ENCODE assay signal across 8 mouse cellular contexts in the genomic region with DNA sequence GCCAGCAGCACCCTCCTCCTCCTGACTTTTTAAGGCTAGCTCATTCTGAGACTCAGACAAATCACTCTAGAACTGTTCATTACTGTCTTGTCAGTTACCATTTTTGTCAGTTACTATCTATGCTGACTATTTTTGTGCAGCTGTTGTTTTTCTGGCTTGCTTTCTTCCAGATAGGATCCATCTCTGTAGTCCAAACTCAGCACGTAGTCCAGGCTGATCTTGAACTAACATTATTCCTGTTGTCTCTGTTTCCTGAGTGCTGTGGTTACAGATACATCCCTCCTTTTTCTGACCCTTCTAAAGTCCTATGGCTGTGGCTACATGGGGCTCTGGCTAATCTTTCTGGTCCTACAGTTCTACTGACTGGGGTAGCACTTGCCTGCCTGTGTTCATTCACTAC. TPM values are rescaled to one million over a fixed set of nuclear protein-coding genes. Genes with fewer than 3 reads are reported as not detected.
DNase-seq lines count a peak whose midpoint lies in the region; ATAC-seq and TF ChIP-seq lines count a peak whose summit lies in the region.

No protein-coding gene starts in this region.

- no peaks in the 10 kb centered on the region for H3K27me3 ChIP-seq in kidney, adult 2 months (replicated peaks; ENCODE audit: control insufficient read depth, insufficient read depth, low read length)
- peaks cover 22% of the 10 kb centered on the region for H3K27me3 ChIP-seq in hindbrain, embryonic 15.5 days
- peaks cover 24% of the 10 kb centered on the region for H3K27me3 ChIP-seq in midbrain, embryonic 14.5 days (ENCODE audit: control insufficient read depth, insufficient read depth, low read length)

- H3K27ac ChIP-seq in kidney, adult 2 months (ENCODE audit: insufficient read depth, low read depth, low read length), result peak overlapping the region; percentile 99; the same call in 1 of the 2 replicates
- H3K27ac ChIP-seq in cortical plate, adult 2 months (ENCODE audit: insufficient read depth, low read length), result peak overlapping the region; percentile 100; the same call in 1 of the 2 replicates
- peak overlapping the region; percentile 99 for H3K27ac ChIP-seq in hindbrain, embryonic 15.5 days (replicated peaks)
- no peak overlapping the region; the same call in 1 of the 2 replicates for H3K27ac ChIP-seq in midbrain, embryonic 14.5 days (replicated peaks; ENCODE audit: low read depth, low read length)

- WGBS in kidney, adult 2 months, result 88% methylated on average over 1 of the region's 1 CpGs
- 89% methylated on average over 1 of the region's 1 CpGs for WGBS in hindbrain, embryonic 15.5 days
- 87% methylated on average over 1 of the region's 1 CpGs for WGBS in midbrain, embryonic 14.5 days

- H3K4me2 ChIP-seq in hindbrain, embryonic 15.5 days, result peak overlapping the region; percentile 71
- peak overlapping the region; percentile 90 for H3K4me2 ChIP-seq in midbrain, embryonic 14.5 days (ENCODE audit: low read length)

- peaks cover 17% of the 10 kb centered on the region for H3K4me1 ChIP-seq in kidney, adult 2 months (ENCODE audit: control insufficient read depth, insufficient read depth, low read length)
- peaks cover 3% of the 10 kb centered on the region; the same call in 1 of the 2 replicates for H3K4me1 ChIP-seq in cortical plate, adult 2 months (ENCODE audit: control insufficient read depth, insufficient read depth, low read length)
- peaks cover 47% of the 10 kb centered on the region for H3K4me1 ChIP-seq in hindbrain, embryonic 15.5 days (replicated peaks)
- H3K4me1 ChIP-seq in midbrain, embryonic 14.5 days (ENCODE audit: control insufficient read depth, insufficient read depth, low read length), result peaks cover 22% of the 10 kb centered on the region

- ATAC-seq in hindbrain, embryonic 15.5 days (ENCODE audit: low FRiP score, low read depth), result no peak
- no peak for ATAC-seq in midbrain, embryonic 14.5 days (ENCODE audit: low FRiP score, low TSS enrichment)
- no peak for ATAC-seq in megakaryocyte-erythroid progenitor cell, adult 5-6 weeks (replicated peaks; ENCODE audit: low FRiP score, low TSS enrichment, poor library complexity, severe bottlenecking)

- TF ChIP-seq CTCF in kidney, adult 2 months (conservative IDR thresholded peaks at IDR 0.05; ENCODE audit: insufficient read depth, insufficient read length, low read depth, low read length), result no peak
- TF ChIP-seq CTCF in cortical plate, adult 2 months (IDR thresholded peaks at IDR 0.05; ENCODE audit: extremely low read depth, insufficient read depth, low read length), result no peak

- peak overlapping the region; percentile 94; the same call in 1 of the 2 replicates for H3K9ac ChIP-seq in hindbrain, embryonic 15.5 days
- peak overlapping the region; percentile 95; the same call in 1 of the 2 replicates for H3K9ac ChIP-seq in midbrain, embryonic 14.5 days (replicated peaks; ENCODE audit: low read length)

- H3K4me3 ChIP-seq in kidney, adult 2 months (ENCODE audit: insufficient read depth, low read depth, low read length), result no peak overlapping the region; the same call in 1 of the 2 replicates
- no peak overlapping the region; the same call in 1 of the 2 replicates for H3K4me3 ChIP-seq in cortical plate, adult 2 months (ENCODE audit: insufficient read depth, low read length)
- H3K4me3 ChIP-seq in hindbrain, embryonic 15.5 days, result peak overlapping the region; percentile 92; the same call in 1 of the 2 replicates
- no peak overlapping the region for H3K4me3 ChIP-seq in midbrain, embryonic 14.5 days (replicated peaks; ENCODE audit: low read depth, low read length)

- H3K36me3 ChIP-seq in kidney, adult 2 months (ENCODE audit: control insufficient read depth, insufficient read depth, low read length), result no peaks in the 10 kb centered on the region
- peaks cover 16% of the 10 kb centered on the region for H3K36me3 ChIP-seq in hindbrain, embryonic 15.5 days
- H3K36me3 ChIP-seq in midbrain, embryonic 14.5 days (ENCODE audit: control insufficient read depth, insufficient read depth, low read length), result peaks cover 17% of the 10 kb centered on the region

- no peaks in the 10 kb centered on the region for H3K9me3 ChIP-seq in hindbrain, embryonic 15.5 days
- H3K9me3 ChIP-seq in midbrain, embryonic 14.5 days (ENCODE audit: control insufficient read depth, low read length), result peaks cover 4% of the 10 kb centered on the region; the same call in 1 of the 2 replicates

- no peak for TF ChIP-seq POLR2A in kidney, adult 2 months (IDR thresholded peaks at IDR 0.05; ENCODE audit: low read depth, low read length)
- no peak for TF ChIP-seq POLR2A in cortical plate, adult 2 months (IDR thresholded peaks at IDR 0.05; ENCODE audit: extremely low read depth, insufficient read depth, low read length)

- no peak for DNase-seq in kidney, adult 2 months
- DNase-seq in kidney, adult 11 months, result no peak
- no peak for DNase-seq in midbrain, embryonic 14.5 days
- DNase-seq in gastrocnemius, postnatal 4 days (ENCODE audit: low spot score in 2 of 2), result no peak
- DNase-seq in ovary, postnatal 14 days (ENCODE audit: low spot score), result no peak

RNA-seq across cellular contexts. Expression of a gene that starts 1.1 kb away (rescaled TPM):
- 231 and 249 TPM in 2 replicates for polyA plus RNA-seq in kidney, adult 2 months (2012; rRNA removed)
- 400 and 402 TPM in 2 replicates for polyA plus RNA-seq in cortical plate, adult 2 months (2012; rRNA removed)
- 162 and 163 TPM in 2 replicates for polyA plus RNA-seq in hindbrain, embryonic 15.5 days (2015; fragmentation: Nextera tagmentation; extraction: Ambion mirVana)
- polyA plus RNA-seq in midbrain, embryonic 14.5 days (2014; fragmentation: Nextera tagmentation; extraction: Ambion mirVana), result 149 and 181 TPM in 2 replicates
- total RNA-seq in megakaryocyte-erythroid progenitor cell, adult 5-6 weeks (2014; fragmentation: Nextera tagmentation), result 222 and 267 TPM in 2 replicates
- total RNA-seq in megakaryocyte-erythroid progenitor cell, adult 5-6 weeks (2017), result 106 and 110 TPM in 2 replicates
- 100 to 1,000 TPM; 163 to 175 TPM for total RNA-seq in gastrocnemius, postnatal 4 days (2021)

RNA-seq across cellular contexts. Expression of a gene that starts 4.6 kb away (rescaled TPM):
- polyA plus RNA-seq in kidney, adult 2 months (2012; rRNA removed), result 103 and 134 TPM in 2 replicates
- polyA plus RNA-seq in cortical plate, adult 2 months (2012; rRNA removed), result 224 and 229 TPM in 2 replicates
- 170 and 171 TPM in 2 replicates for polyA plus RNA-seq in hindbrain, embryonic 15.5 days (2015; fragmentation: Nextera tagmentation; extraction: Ambion mirVana)
- polyA plus RNA-seq in midbrain, embryonic 14.5 days (2014; fragmentation: Nextera tagmentation; extraction: Ambion mirVana), result 188 and 205 TPM in 2 replicates
- 159 and 192 TPM in 2 replicates for total RNA-seq in megakaryocyte-erythroid progenitor cell, adult 5-6 weeks (2014; fragmentation: Nextera tagmentation)
- total RNA-seq in megakaryocyte-erythroid progenitor cell, adult 5-6 weeks (2017), result 142 and 150 TPM in 2 replicates
- 100 to 1,000 TPM; 135 to 143 TPM for total RNA-seq in gastrocnemius, postnatal 4 days (2021)

RNA-seq across cellular contexts. Expression of a gene that starts 15.4 kb away (rescaled TPM):
- 1.3 and 1.8 TPM in 2 replicates for polyA plus RNA-seq in kidney, adult 2 months (2012; rRNA removed)
- 14.3 and 15.2 TPM in 2 replicates for polyA plus RNA-seq in cortical plate, adult 2 months (2012; rRNA removed)
- 9.0 and 9.3 TPM in 2 replicates for polyA plus RNA-seq in hindbrain, embryonic 15.5 days (2015; fragmentation: Nextera tagmentation; extraction: Ambion mirVana)
- polyA plus RNA-seq in midbrain, embryonic 14.5 days (2014; fragmentation: Nextera tagmentation; extraction: Ambion mirVana), result 6.1 and 7.6 TPM in 2 replicates
- total RNA-seq in megakaryocyte-erythroid progenitor cell, adult 5-6 weeks (2014; fragmentation: Nextera tagmentation), result 0.62 and 3.9 TPM in 2 replicates
- 0.47 and 1.3 TPM in 2 replicates for total RNA-seq in megakaryocyte-erythroid progenitor cell, adult 5-6 weeks (2017)
- 1 to 10 TPM; 1.6 to 1.8 TPM for total RNA-seq in gastrocnemius, postnatal 4 days (2021)

RNA-seq across cellular contexts. Expression of a gene that starts 29.3 kb away (rescaled TPM):
- 14.1 and 15.0 TPM in 2 replicates for polyA plus RNA-seq in kidney, adult 2 months (2012; rRNA removed)
- 32.2 and 33.4 TPM in 2 replicates for polyA plus RNA-seq in cortical plate, adult 2 months (2012; rRNA removed)
- polyA plus RNA-seq in hindbrain, embryonic 15.5 days (2015; fragmentation: Nextera tagmentation; extraction: Ambion mirVana), result 40.7 and 42.5 TPM in 2 replicates
- polyA plus RNA-seq in midbrain, embryonic 14.5 days (2014; fragmentation: Nextera tagmentation; extraction: Ambion mirVana), result 42.4 and 42.5 TPM in 2 replicates
- 14.0 and 30.8 TPM in 2 replicates for total RNA-seq in megakaryocyte-erythroid progenitor cell, adult 5-6 weeks (2014; fragmentation: Nextera tagmentation)
- total RNA-seq in megakaryocyte-erythroid progenitor cell, adult 5-6 weeks (2017), result 5.1 and 9.2 TPM in 2 replicates
- total RNA-seq in gastrocnemius, postnatal 4 days (2021), result 10 to 100 TPM; 10.4 to 13.5 TPM

RNA-seq across cellular contexts. Expression of a gene that starts 40.3 kb away (rescaled TPM):
- 186 and 191 TPM in 2 replicates for polyA plus RNA-seq in kidney, adult 2 months (2012; rRNA removed)
- 225 and 226 TPM in 2 replicates for polyA plus RNA-seq in cortical plate, adult 2 months (2012; rRNA removed)
- 217 and 230 TPM in 2 replicates for polyA plus RNA-seq in hindbrain, embryonic 15.5 days (2015; fragmentation: Nextera tagmentation; extraction: Ambion mirVana)
- 293 and 309 TPM in 2 replicates for polyA plus RNA-seq in midbrain, embryonic 14.5 days (2014; fragmentation: Nextera tagmentation; extraction: Ambion mirVana)
- 654 and 831 TPM in 2 replicates for total RNA-seq in megakaryocyte-erythroid progenitor cell, adult 5-6 weeks (2014; fragmentation: Nextera tagmentation)
- total RNA-seq in megakaryocyte-erythroid progenitor cell, adult 5-6 weeks (2017), result 556 and 566 TPM in 2 replicates
- 100 to 1,000 TPM; 232 to 252 TPM for total RNA-seq in gastrocnemius, postnatal 4 days (2021)
